Mouse (Mus musculus) erythroblast, adult 5-6 weeks (primary cell): ENCODE results near the gene Lgsn. TPM values are rescaled to one million over a fixed set of nuclear protein-coding genes. Genes with fewer than 3 reads are reported as not detected.

Source experiments
- ATAC-seq: replicated peaks from 2 replicates; pipeline ENCODE4 v1.8.0; 2016; ENCODE audit warnings: moderate number of reproducible peaks, mild to moderate bottlenecking, moderate TSS enrichment, inconsistent platforms; ENCODE audit not compliant: poor library complexity, low FRiP score, severe bottlenecking
- total RNA-seq, 2 experiments: library from RNA; stranded (forward) in 1 of 2; stranded (reverse) in 1 of 2; fragments of 150-400 nt in 1 of 2; fragments of 200-764, 138-1000 nt in 1 of 2; gene quantifications; 2 replicates each; pipeline versions ENCODE4 v1.2.3 to v1.2.4; 2015 to 2017; ENCODE audit warnings: low replicate concordance in 2 of 2

The Lgsn gene
- total RNA-seq, 2 experiments from 2014 or later, result not detected

GRCm38 (mm10) chr1:31210144-31210543 is 33.9 kb downstream of the Lgsn start:
- ATAC-seq, result no peak

DNA sequence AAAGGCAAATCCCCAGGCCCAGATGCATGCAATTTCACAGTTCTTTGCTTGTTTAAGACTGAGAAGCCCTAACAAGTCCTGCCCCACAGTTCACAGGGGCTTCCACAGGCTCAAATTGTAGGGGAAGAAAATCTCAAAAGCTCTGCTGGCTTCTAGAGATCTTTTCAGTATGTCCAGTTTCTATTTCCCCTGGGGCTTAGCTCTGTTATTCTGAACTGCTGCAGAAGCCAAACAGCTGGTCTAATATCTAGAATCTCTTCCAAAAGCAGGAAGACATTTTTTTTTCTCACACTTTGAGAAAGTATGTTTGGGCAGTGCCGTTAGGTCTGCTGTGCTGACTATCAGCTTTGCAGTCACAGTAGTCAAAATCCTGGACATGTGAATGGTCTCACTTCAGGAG is 38.6 kb downstream of the Lgsn start:
- ATAC-seq, result no peak

DNA sequence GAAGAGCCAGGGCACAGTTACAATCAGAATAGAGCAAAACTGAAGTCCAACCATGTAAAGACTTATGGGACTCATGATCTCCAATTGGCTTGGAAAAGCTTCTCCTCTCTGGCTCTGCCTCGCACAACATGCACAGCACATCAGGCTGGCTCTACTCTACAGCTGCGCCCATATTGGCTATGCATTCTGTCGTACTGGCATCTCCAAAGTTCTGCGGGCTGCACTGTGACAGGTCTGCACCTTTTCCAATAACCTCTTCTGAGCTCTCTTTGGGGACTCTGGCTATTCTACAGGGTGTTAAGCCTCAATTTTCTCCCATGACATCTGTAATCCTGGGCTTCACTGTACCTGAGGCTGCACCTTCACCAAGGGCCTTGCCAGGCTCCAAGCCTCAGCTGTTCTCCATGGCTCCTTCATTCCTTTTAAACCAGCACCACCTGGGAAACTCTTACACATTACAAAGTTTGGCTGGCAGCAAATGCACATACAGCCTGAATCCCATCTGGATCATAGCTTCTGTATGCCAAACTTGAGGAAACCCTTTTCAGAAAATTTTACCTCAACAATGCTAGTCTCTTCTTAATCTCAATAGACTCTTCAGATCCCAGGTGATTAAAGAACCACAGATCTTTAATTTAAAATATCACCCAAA is 44.5 kb downstream of the Lgsn start:
- no peak for ATAC-seq

DNA sequence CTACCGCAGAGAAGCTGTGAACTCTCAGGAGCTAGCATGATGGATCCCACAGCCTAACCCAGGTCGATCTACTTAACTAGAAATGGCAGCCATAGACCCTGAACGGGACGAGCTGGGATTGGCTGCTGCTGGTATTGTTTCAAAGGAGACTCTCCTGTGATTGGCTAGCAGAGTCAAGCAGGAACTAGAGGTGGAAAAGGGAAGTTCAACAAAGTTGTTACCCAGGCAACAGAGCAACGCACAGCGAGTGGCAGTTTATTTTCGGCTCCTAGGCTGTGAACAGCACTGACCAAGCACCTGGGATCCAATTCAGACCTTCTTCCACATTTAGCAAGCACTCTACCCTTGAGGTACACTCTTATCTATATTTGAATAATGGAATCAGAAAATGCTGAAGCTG is 46.4 kb downstream of the Lgsn start, which contains the start of the genes 4931428L18Rik and Pih1d3:
TSS of gene 4931428L18Rik (minus strand) at position 121 of the 400 bp plus-strand sequence.
TSS of gene Pih1d3 (plus strand) at position 275 of the 400 bp plus-strand sequence.
- no peak for ATAC-seq

- no peak for ATAC-seq
Measured at GRCm38 (mm10) chr1:31233319-31234036, 57.3 kb downstream of the Lgsn start.

Other genes with a start within 250 kb of the Lgsn start
- gene AC153137.1, start 198.4 kb upstream of the Lgsn start, total RNA-seq (2015; ENCODE audit: low replicate concordance), result not detected in 2 replicates
- not detected in 2 replicates for gene AC153137.1, start 198.4 kb upstream of the Lgsn start, total RNA-seq (2017; ENCODE audit: low replicate concordance)
- not detected in 2 replicates for gene 4931428L18Rik, start 46.3 kb downstream of the Lgsn start, total RNA-seq (2015; ENCODE audit: low replicate concordance)
- gene 4931428L18Rik, start 46.3 kb downstream of the Lgsn start, total RNA-seq (2017; ENCODE audit: low replicate concordance), result not detected in 2 replicates
- gene Pih1d3, start 46.4 kb downstream of the Lgsn start, total RNA-seq (2015; ENCODE audit: low replicate concordance), result not detected in 2 replicates
- gene Pih1d3, start 46.4 kb downstream of the Lgsn start, total RNA-seq (2017; ENCODE audit: low replicate concordance), result not detected in 2 replicates